Mouse (Mus musculus) stomach, postnatal 0 days (tissue): ENCODE data around the gene Kit.

ENCODE experiments used
- CTCF ChIP-seq: IDR thresholded peaks from 2 replicates; pipeline ENCODE4 v1.5.1; 2016; ENCODE audit warnings: antibody characterized with exemption, low read depth, mild to moderate bottlenecking, moderate library complexity
- EP300 ChIP-seq: optimal IDR thresholded peaks from 2 replicates; pipeline ENCODE3; 2016; ENCODE audit warnings: antibody characterized with exemption

DNA sequence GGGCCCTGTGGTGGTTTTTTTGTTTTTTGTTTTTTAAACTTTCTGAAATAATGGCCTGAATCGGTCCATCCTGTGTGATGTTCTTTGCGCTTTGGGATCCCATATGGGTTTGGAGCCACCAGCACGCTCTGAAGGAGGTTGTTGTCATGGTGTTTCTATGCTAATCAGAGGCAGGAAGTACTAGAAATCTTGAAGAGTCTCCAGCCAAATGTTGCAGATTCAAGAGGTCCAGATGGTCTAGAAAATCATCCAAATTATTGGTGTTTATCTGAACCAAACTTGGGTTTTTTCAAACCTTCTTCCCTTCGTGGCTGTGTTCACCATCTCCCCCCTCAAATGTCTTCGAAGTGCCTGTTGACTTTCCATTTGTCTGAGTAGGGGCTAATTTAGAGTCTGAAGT is 72.3 kb downstream of the Kit start:
- TF ChIP-seq CTCF (no peak), EP300 (no peak)
